Mouse (Mus musculus): ENCODE measurements at regions not wholly inside any gene's neighbourhood (a gene's known extent, or its start where the extent isn't known, plus 50 kb on each side); places are given as distances from the start of the nearest gene placed in this dataset.

GRCm38 (mm10) chr8:82454056-82454455 lies 51.0 kb upstream of the Il15 start:
- TF ChIP-seq CTCF (IDR thresholded peaks at IDR 0.05; ENCODE audit: extremely low read depth, insufficient read depth, low read length) (no peak), POLR2A (IDR thresholded peaks at IDR 0.05; ENCODE audit: extremely low read depth, insufficient read depth, low read length) (no peak)

All from cortical plate, adult 2 months (tissue).